ENCODE assay signal across 8 mouse cellular contexts in genomic region chr8:12931426-12931825, GRCm38 (mm10). TPM values are rescaled to one million over a fixed set of nuclear protein-coding genes. Genes with fewer than 3 reads are reported as not detected.
DNase-seq lines count a peak whose midpoint lies in the region; ATAC-seq and TF ChIP-seq lines count a peak whose summit lies in the region.

No protein-coding gene starts in this region.

- H3K4me3 ChIP-seq in forebrain, embryonic 15.5 days, result no peak overlapping the region
- no peak overlapping the region for H3K4me3 ChIP-seq in forebrain, embryonic 14.5 days (ENCODE audit: low read depth, low read length)
- no peak overlapping the region for H3K4me3 ChIP-seq in midbrain, embryonic 14.5 days (replicated peaks; ENCODE audit: low read depth, low read length)
- no peak overlapping the region for H3K4me3 ChIP-seq in midbrain, embryonic 16.5 days (ENCODE audit: low read depth, low read length)
- no peak overlapping the region for H3K4me3 ChIP-seq in limb, embryonic 14.5 days (replicated peaks; ENCODE audit: low read length)
- peak overlapping the region; percentile 5 for H3K4me3 ChIP-seq in stomach, embryonic 16.5 days (replicated peaks; ENCODE audit: low read length)

- ATAC-seq in forebrain, embryonic 15.5 days (replicated peaks), result no peak
- ATAC-seq in forebrain, embryonic 14.5 days, result no peak
- ATAC-seq in midbrain, embryonic 14.5 days (ENCODE audit: low FRiP score, low TSS enrichment), result no peak
- ATAC-seq in midbrain, embryonic 16.5 days, result no peak
- ATAC-seq in limb, embryonic 14.5 days (ENCODE audit: low FRiP score, low read depth), result no peak
- peak; percentile 17; the same call in 1 of the 2 replicates for ATAC-seq in stomach, embryonic 16.5 days (ENCODE audit: insufficient read depth, low FRiP score)

- DNase-seq in forebrain, embryonic 14.5 days (ENCODE audit: low spot score), result no peak
- DNase-seq in midbrain, embryonic 14.5 days, result peak; percentile 27
- no peak for DNase-seq in limb, embryonic 14.5 days (ENCODE audit: low spot score)
- DNase-seq in frontal cortex, adult 2 months (ENCODE audit: extremely low spot score in 1 of 2, low spot score in 1 of 2), result no peak
- DNase-seq in layer of hippocampus, adult 11-12 months (ENCODE audit: low spot score), result no peak

- H3K4me2 ChIP-seq in forebrain, embryonic 15.5 days (replicated peaks), result no peak overlapping the region
- H3K4me2 ChIP-seq in forebrain, embryonic 14.5 days (ENCODE audit: low read length), result no peak overlapping the region
- H3K4me2 ChIP-seq in midbrain, embryonic 14.5 days (ENCODE audit: low read length), result no peak overlapping the region
- H3K4me2 ChIP-seq in midbrain, embryonic 16.5 days (ENCODE audit: low read length), result no peak overlapping the region
- H3K4me2 ChIP-seq in limb, embryonic 14.5 days (replicated peaks; ENCODE audit: low read depth, low read length, severe bottlenecking), result no peak overlapping the region
- H3K4me2 ChIP-seq in stomach, embryonic 16.5 days (ENCODE audit: low read depth, low read length), result peak overlapping the region; percentile 37

- 57% methylated on average over 11 of the region's 11 CpGs for WGBS in forebrain, embryonic 15.5 days
- 56% methylated on average over 11 of the region's 11 CpGs for WGBS in forebrain, embryonic 14.5 days
- 61% methylated on average over 11 of the region's 11 CpGs for WGBS in midbrain, embryonic 14.5 days
- 54% methylated on average over 11 of the region's 11 CpGs for WGBS in midbrain, embryonic 16.5 days
- WGBS in limb, embryonic 14.5 days, result 55% methylated on average over 11 of the region's 11 CpGs
- WGBS in stomach, embryonic 16.5 days, result 53% methylated on average over 11 of the region's 11 CpGs

- no peak for TF ChIP-seq POLR2A in limb, embryonic 14.5 days (IDR thresholded peaks at IDR 0.05; ENCODE audit: borderline replicate concordance, extremely low read depth, insufficient read depth, insufficient read length)

- H3K27ac ChIP-seq in forebrain, embryonic 15.5 days (replicated peaks), result no peak overlapping the region
- H3K27ac ChIP-seq in forebrain, embryonic 14.5 days (ENCODE audit: low read depth, low read length), result no peak overlapping the region
- H3K27ac ChIP-seq in midbrain, embryonic 14.5 days (replicated peaks; ENCODE audit: low read depth, low read length), result no peak overlapping the region
- H3K27ac ChIP-seq in midbrain, embryonic 16.5 days (ENCODE audit: low read length), result no peak overlapping the region
- no peak overlapping the region for H3K27ac ChIP-seq in limb, embryonic 14.5 days (replicated peaks; ENCODE audit: low read depth, low read length)
- peak overlapping the region; percentile 91 for H3K27ac ChIP-seq in stomach, embryonic 16.5 days (ENCODE audit: low read length)

- 0 out of 2 replicates have a peak overlapping the region, but pooled peaks have one; percentile 10 for H3K9ac ChIP-seq in forebrain, embryonic 15.5 days (replicated peaks)
- H3K9ac ChIP-seq in forebrain, embryonic 14.5 days (ENCODE audit: low read length), result no peak overlapping the region; the same call in 1 of the 2 replicates
- H3K9ac ChIP-seq in midbrain, embryonic 14.5 days (replicated peaks; ENCODE audit: low read length), result no peak overlapping the region
- H3K9ac ChIP-seq in midbrain, embryonic 16.5 days (ENCODE audit: low read depth, low read length), result no peak overlapping the region
- 0 out of 2 replicates have a peak overlapping the region, but pooled peaks have one; percentile 16 for H3K9ac ChIP-seq in limb, embryonic 14.5 days (ENCODE audit: low read depth, low read length, severe bottlenecking)
- H3K9ac ChIP-seq in stomach, embryonic 16.5 days (ENCODE audit: low read length), result peak overlapping the region; percentile 62

- H3K36me3 ChIP-seq in forebrain, embryonic 15.5 days, result no peaks in the 10 kb centered on the region
- no peaks in the 10 kb centered on the region for H3K36me3 ChIP-seq in forebrain, embryonic 14.5 days (ENCODE audit: control insufficient read depth, insufficient read depth, low read length)
- no peaks in the 10 kb centered on the region for H3K36me3 ChIP-seq in midbrain, embryonic 14.5 days (ENCODE audit: control insufficient read depth, insufficient read depth, low read length)
- no peaks in the 10 kb centered on the region for H3K36me3 ChIP-seq in midbrain, embryonic 16.5 days (ENCODE audit: control insufficient read depth, insufficient read depth, low read length)
- no peaks in the 10 kb centered on the region for H3K36me3 ChIP-seq in limb, embryonic 14.5 days (ENCODE audit: control insufficient read depth, insufficient read depth, low read length)
- H3K36me3 ChIP-seq in stomach, embryonic 16.5 days (ENCODE audit: control insufficient read depth, insufficient read depth, low read length), result no peaks in the 10 kb centered on the region

- peaks cover 21% of the 10 kb centered on the region for H3K4me1 ChIP-seq in forebrain, embryonic 15.5 days
- no peaks in the 10 kb centered on the region for H3K4me1 ChIP-seq in forebrain, embryonic 14.5 days (ENCODE audit: control insufficient read depth, insufficient read depth, low read length)
- H3K4me1 ChIP-seq in midbrain, embryonic 14.5 days (ENCODE audit: control insufficient read depth, insufficient read depth, low read length), result peaks cover 6% of the 10 kb centered on the region
- peaks cover 2% of the 10 kb centered on the region; the same call in 1 of the 2 replicates for H3K4me1 ChIP-seq in midbrain, embryonic 16.5 days (ENCODE audit: control insufficient read depth, insufficient read depth, low read length)
- H3K4me1 ChIP-seq in limb, embryonic 14.5 days (ENCODE audit: control insufficient read depth, insufficient read depth, low read length), result peaks cover 7% of the 10 kb centered on the region
- peaks cover 9% of the 10 kb centered on the region for H3K4me1 ChIP-seq in stomach, embryonic 16.5 days (ENCODE audit: control insufficient read depth, insufficient read depth, low read length)

- no peaks in the 10 kb centered on the region for H3K27me3 ChIP-seq in forebrain, embryonic 15.5 days
- H3K27me3 ChIP-seq in forebrain, embryonic 14.5 days (replicated peaks; ENCODE audit: control insufficient read depth, insufficient read depth, low read length), result no peaks in the 10 kb centered on the region
- H3K27me3 ChIP-seq in midbrain, embryonic 14.5 days (ENCODE audit: control insufficient read depth, insufficient read depth, low read length), result no peaks in the 10 kb centered on the region
- H3K27me3 ChIP-seq in midbrain, embryonic 16.5 days (ENCODE audit: control insufficient read depth, insufficient read depth, low read depth, low read length), result no peaks in the 10 kb centered on the region
- H3K27me3 ChIP-seq in limb, embryonic 14.5 days (ENCODE audit: control insufficient read depth, insufficient read depth, low read length), result no peaks in the 10 kb centered on the region
- no peaks in the 10 kb centered on the region for H3K27me3 ChIP-seq in stomach, embryonic 16.5 days (ENCODE audit: control insufficient read depth, insufficient read depth, low read length)

- no peaks in the 10 kb centered on the region for H3K9me3 ChIP-seq in forebrain, embryonic 15.5 days
- no peaks in the 10 kb centered on the region for H3K9me3 ChIP-seq in forebrain, embryonic 14.5 days (replicated peaks; ENCODE audit: control insufficient read depth, low read length)
- no peaks in the 10 kb centered on the region for H3K9me3 ChIP-seq in midbrain, embryonic 14.5 days (ENCODE audit: control insufficient read depth, low read length)
- no peaks in the 10 kb centered on the region for H3K9me3 ChIP-seq in midbrain, embryonic 16.5 days (replicated peaks; ENCODE audit: control insufficient read depth, low read length, poor library complexity, severe bottlenecking)
- no peaks in the 10 kb centered on the region for H3K9me3 ChIP-seq in limb, embryonic 14.5 days (ENCODE audit: control insufficient read depth, low read length)
- no peaks in the 10 kb centered on the region for H3K9me3 ChIP-seq in stomach, embryonic 16.5 days (replicated peaks; ENCODE audit: control insufficient read depth, low read length)

RNA-seq across cellular contexts. Expression of gene Mcf2l, which starts 57.8 kb away (rescaled TPM):
- 134 and 139 TPM in 2 replicates for polyA plus RNA-seq in forebrain, embryonic 15.5 days (2015; fragmentation: Nextera tagmentation; extraction: Ambion mirVana)
- 85.2 and 130 TPM in 2 replicates for polyA plus RNA-seq in forebrain, embryonic 14.5 days (2014; fragmentation: Nextera tagmentation; extraction: Ambion mirVana)
- polyA plus RNA-seq in midbrain, embryonic 14.5 days (2014; fragmentation: Nextera tagmentation; extraction: Ambion mirVana), result 173 and 174 TPM in 2 replicates
- 185 and 190 TPM in 2 replicates for polyA plus RNA-seq in midbrain, embryonic 16.5 days (2015; fragmentation: Nextera tagmentation; extraction: Ambion mirVana)
- 14.2 and 14.9 TPM in 2 replicates for polyA plus RNA-seq in limb, embryonic 14.5 days (2012; rRNA removed)
- 11.5 and 15.1 TPM in 2 replicates for polyA plus RNA-seq in limb, embryonic 14.5 days (2014; fragmentation: Nextera tagmentation; extraction: Ambion mirVana)
- 18.5 and 19.9 TPM in 2 replicates for polyA plus RNA-seq in stomach, embryonic 16.5 days (2015; fragmentation: Nextera tagmentation; extraction: Ambion mirVana)
- 166 and 193 TPM in 2 replicates for polyA plus RNA-seq in frontal cortex, adult 2 months (2012; rRNA removed)

Comparison
In these comparisons a context has a peak if more than half of its experiments do, and no peak if none do; other contexts are left out.
1. H3K9ac ChIP-seq: peak in forebrain, embryonic 15.5 days (single experiment), limb, embryonic 14.5 days (single experiment) and stomach, embryonic 16.5 days (single experiment); none in forebrain, embryonic 14.5 days (single experiment), midbrain, embryonic 14.5 days (single experiment) and midbrain, embryonic 16.5 days (single experiment).